In genomic region chr15:32260942-32261341, GRCm38 (mm10) we compare ENCODE assay signal across 21 mouse cellular contexts. TPM values are rescaled to one million over a fixed set of nuclear protein-coding genes. Genes with fewer than 3 reads are reported as not detected.
DNase-seq lines count a peak whose midpoint lies in the region; ATAC-seq lines count a peak whose summit lies in the region.
"Had no signal": no experiment of that assay in that cellular context is flagged by ENCODE, and none has a peak within 500 bp of the region (broad histone marks: within the 10 kb centered on the region; RNA-seq: fewer than 3 reads in every experiment).

No protein-coding gene starts in this region.

- no peak for DNase-seq in intestine, embryonic 14.5 days (ENCODE audit: low spot score)
- peak; percentile 41 for DNase-seq in neural tube, embryonic 10.5 days (ENCODE audit: extremely low spot score, low spot score)
- peak; percentile 59 for DNase-seq in retina, postnatal 1 day
- no peak for DNase-seq in heart, postnatal 4 days
- no peak for DNase-seq in gastrocnemius, postnatal 4 days (ENCODE audit: low spot score in 2 of 2)
- DNase-seq: adrenal gland, postnatal 14 days; B cell, adult 2 months; cerebellum, adult 2 months; gastrocnemius, postnatal 14 days; kidney, adult 11 months; right cerebral cortex, postnatal 25 days; thymus, postnatal 25 days had no signal

- no peak overlapping the region for H3K9ac ChIP-seq in intestine, embryonic 14.5 days (ENCODE audit: low read length)
- no peak overlapping the region for H3K9ac ChIP-seq in intestine, embryonic 15.5 days
- no peak overlapping the region for H3K9ac ChIP-seq in neural tube, embryonic 15.5 days (replicated peaks)
- no peak overlapping the region for H3K9ac ChIP-seq in embryonic facial prominence, embryonic 15.5 days
- H3K9ac ChIP-seq: hindbrain, embryonic 14.5 days; liver, embryonic 12.5 days; lung, embryonic 15.5 days had no signal

- H3K36me3 ChIP-seq in intestine, embryonic 14.5 days (ENCODE audit: control insufficient read depth, insufficient read depth, low read length), result no peaks in the 10 kb centered on the region
- H3K36me3 ChIP-seq in intestine, embryonic 15.5 days, result no peaks in the 10 kb centered on the region
- H3K36me3 ChIP-seq in neural tube, embryonic 15.5 days, result no peaks in the 10 kb centered on the region
- H3K36me3 ChIP-seq in embryonic facial prominence, embryonic 15.5 days, result no peaks in the 10 kb centered on the region
- H3K36me3 ChIP-seq: liver, embryonic 12.5 days; lung, embryonic 15.5 days had no signal

- H3K9me3 ChIP-seq in intestine, embryonic 14.5 days (ENCODE audit: control insufficient read depth, low read length), result no peaks in the 10 kb centered on the region
- H3K9me3 ChIP-seq in intestine, embryonic 15.5 days, result no peaks in the 10 kb centered on the region
- H3K9me3 ChIP-seq in neural tube, embryonic 15.5 days (replicated peaks), result no peaks in the 10 kb centered on the region
- H3K9me3 ChIP-seq in embryonic facial prominence, embryonic 15.5 days (replicated peaks), result no peaks in the 10 kb centered on the region
- H3K9me3 ChIP-seq: liver, embryonic 12.5 days; lung, embryonic 15.5 days had no signal

- peak overlapping the region; percentile 33; the same call in 1 of the 2 replicates for H3K27ac ChIP-seq in intestine, embryonic 14.5 days (ENCODE audit: low read depth)
- no peak overlapping the region for H3K27ac ChIP-seq in intestine, embryonic 15.5 days
- H3K27ac ChIP-seq in neural tube, embryonic 15.5 days (replicated peaks), result no peak overlapping the region
- no peak overlapping the region for H3K27ac ChIP-seq in embryonic facial prominence, embryonic 15.5 days (replicated peaks)
- H3K27ac ChIP-seq: hindbrain, embryonic 14.5 days; liver, embryonic 12.5 days; lung, embryonic 15.5 days; stomach, postnatal 0 days had no signal

- peaks cover 46% of the 10 kb centered on the region for H3K4me1 ChIP-seq in intestine, embryonic 14.5 days (replicated peaks; ENCODE audit: control insufficient read depth, insufficient read depth, low read length)
- H3K4me1 ChIP-seq in intestine, embryonic 15.5 days (replicated peaks), result peaks cover 23% of the 10 kb centered on the region
- H3K4me1 ChIP-seq in neural tube, embryonic 15.5 days, result peaks cover 34% of the 10 kb centered on the region
- H3K4me1 ChIP-seq in embryonic facial prominence, embryonic 15.5 days, result peaks cover 47% of the 10 kb centered on the region
- H3K4me1 ChIP-seq: megakaryocyte, embryonic 14.5 days had no signal

- no peak overlapping the region for H3K4me3 ChIP-seq in intestine, embryonic 14.5 days (ENCODE audit: low read depth, low read length)
- no peak overlapping the region for H3K4me3 ChIP-seq in intestine, embryonic 15.5 days (replicated peaks)
- no peak overlapping the region for H3K4me3 ChIP-seq in neural tube, embryonic 15.5 days (replicated peaks)
- H3K4me3 ChIP-seq in embryonic facial prominence, embryonic 15.5 days (replicated peaks), result no peak overlapping the region
- H3K4me3 ChIP-seq: liver, embryonic 12.5 days; lung, embryonic 15.5 days; megakaryocyte, embryonic 14.5 days had no signal

- H3K4me2 ChIP-seq in intestine, embryonic 14.5 days (ENCODE audit: low read length), result no peak overlapping the region
- no peak overlapping the region for H3K4me2 ChIP-seq in intestine, embryonic 15.5 days (replicated peaks)
- H3K4me2 ChIP-seq in neural tube, embryonic 15.5 days, result no peak overlapping the region
- no peak overlapping the region for H3K4me2 ChIP-seq in embryonic facial prominence, embryonic 15.5 days (replicated peaks)
- H3K4me2 ChIP-seq: hindbrain, embryonic 14.5 days; liver, embryonic 12.5 days; lung, embryonic 15.5 days had no signal

- H3K27me3 ChIP-seq in intestine, embryonic 14.5 days (replicated peaks; ENCODE audit: control insufficient read depth, insufficient read depth, low read length), result no peaks in the 10 kb centered on the region
- no peaks in the 10 kb centered on the region for H3K27me3 ChIP-seq in intestine, embryonic 15.5 days (replicated peaks)
- H3K27me3 ChIP-seq in neural tube, embryonic 15.5 days (replicated peaks), result no peaks in the 10 kb centered on the region
- no peaks in the 10 kb centered on the region for H3K27me3 ChIP-seq in embryonic facial prominence, embryonic 15.5 days
- H3K27me3 ChIP-seq: liver, embryonic 12.5 days; lung, embryonic 15.5 days; megakaryocyte, embryonic 14.5 days had no signal

- 44% methylated on average over 5 of the region's 5 CpGs for WGBS in intestine, embryonic 14.5 days
- WGBS in intestine, embryonic 15.5 days, result 52% methylated on average over 5 of the region's 5 CpGs
- 30% methylated on average over 5 of the region's 5 CpGs for WGBS in neural tube, embryonic 15.5 days
- 27% methylated on average over 5 of the region's 5 CpGs for WGBS in embryonic facial prominence, embryonic 15.5 days

- ATAC-seq in intestine, embryonic 14.5 days (replicated peaks; ENCODE audit: low FRiP score, low TSS enrichment, low read depth), result no peak
- ATAC-seq in intestine, embryonic 15.5 days, result no peak
- no peak for ATAC-seq in neural tube, embryonic 15.5 days (ENCODE audit: low FRiP score)
- peak; percentile 43; the same call in 1 of the 2 replicates for ATAC-seq in embryonic facial prominence, embryonic 15.5 days (ENCODE audit: insufficient number of reproducible peaks, low FRiP score, low TSS enrichment, low read depth)
- ATAC-seq: liver, embryonic 12.5 days had no signal

RNA-seq across cellular contexts. Expression of gene Sema5a, which starts 16.3 kb away (rescaled TPM):
- 24.8 and 24.9 TPM in 2 replicates for polyA plus RNA-seq in intestine, embryonic 14.5 days (2014; fragmentation: Nextera tagmentation; extraction: Ambion mirVana)
- 15.8 and 16.0 TPM in 2 replicates for polyA plus RNA-seq in intestine, embryonic 15.5 days (2015; fragmentation: Nextera tagmentation; extraction: Ambion mirVana)
- 12.9 and 14.0 TPM in 2 replicates for polyA plus RNA-seq in neural tube, embryonic 15.5 days (2015; fragmentation: Nextera tagmentation; extraction: Ambion mirVana)
- 28.6 and 30.8 TPM in 2 replicates for polyA plus RNA-seq in embryonic facial prominence, embryonic 15.5 days (2015; fragmentation: Nextera tagmentation; extraction: Ambion mirVana)
- 10 to 100 TPM; 29.5 to 30.7 TPM for total RNA-seq in heart, postnatal 4 days (2021)
- 10 to 100 TPM; 43.0 to 43.4 TPM for total RNA-seq in gastrocnemius, postnatal 4 days (2021)
- total RNA-seq: common myeloid progenitor, adult 5-6 weeks had no signal

Comparison
In these comparisons a context has a peak if more than half of its experiments do, and no peak if none do; other contexts are left out.
1. DNase-seq: peak in neural tube, embryonic 10.5 days (single experiment) and retina, postnatal 1 day (single experiment); none in intestine, embryonic 14.5 days (single experiment), heart, postnatal 4 days (single experiment) and gastrocnemius, postnatal 4 days (0 of 2).